18 mouse cellular contexts compared by ENCODE assay signal in genomic region chrX:69009190-69009589, GRCm38 (mm10).
"Had no signal": no experiment of that assay in that cellular context is flagged by ENCODE, and none has a peak within 500 bp of the region (broad histone marks: within the 10 kb centered on the region; RNA-seq: fewer than 3 reads in every experiment).

No protein-coding gene starts in this region.

- H3K36me3 ChIP-seq: limb, embryonic 15.5 days; liver, embryonic 12.5 days; midbrain, embryonic 12.5 days; neural tube, embryonic 13.5 days had no signal

- H3K4me3 ChIP-seq: limb, embryonic 15.5 days; liver, embryonic 12.5 days; midbrain, embryonic 12.5 days; neural tube, embryonic 13.5 days had no signal

- H3K9ac ChIP-seq: limb, embryonic 15.5 days; liver, embryonic 12.5 days; lung, embryonic 14.5 days; midbrain, embryonic 12.5 days; neural tube, embryonic 13.5 days had no signal

- H3K4me1 ChIP-seq: limb, embryonic 15.5 days; liver, embryonic 12.5 days; midbrain, embryonic 12.5 days; neural tube, embryonic 13.5 days had no signal

- H3K27ac ChIP-seq: kidney, postnatal 0 days; limb, embryonic 15.5 days; liver, embryonic 12.5 days; midbrain, embryonic 12.5 days; neural tube, embryonic 13.5 days had no signal

- H3K27me3 ChIP-seq: limb, embryonic 15.5 days; liver, embryonic 12.5 days; midbrain, embryonic 12.5 days; neural tube, embryonic 13.5 days had no signal

- DNase-seq: kidney, adult 11 months; kidney, adult 9 months; kidney, postnatal 36 days; layer of hippocampus, adult 9-11 months; layer of hippocampus, postnatal 36 days; lung, embryonic 14.5 days; lung, postnatal 14 days; retina, postnatal 1 day; right cerebral cortex, postnatal 25 days; spleen, adult 18-20 months; thymus, adult 2 months; thymus, postnatal 36 days had no signal

- H3K9me3 ChIP-seq: limb, embryonic 15.5 days; liver, embryonic 12.5 days; midbrain, embryonic 12.5 days; neural tube, embryonic 13.5 days had no signal

- ATAC-seq: liver, embryonic 12.5 days; midbrain, embryonic 16.5 days had no signal

- H3K4me2 ChIP-seq: limb, embryonic 15.5 days; liver, embryonic 12.5 days; lung, embryonic 14.5 days; midbrain, embryonic 12.5 days; neural tube, embryonic 13.5 days had no signal
